Comparison of ENCODE assay signal across 10 mouse cellular contexts in the genomic region with DNA sequence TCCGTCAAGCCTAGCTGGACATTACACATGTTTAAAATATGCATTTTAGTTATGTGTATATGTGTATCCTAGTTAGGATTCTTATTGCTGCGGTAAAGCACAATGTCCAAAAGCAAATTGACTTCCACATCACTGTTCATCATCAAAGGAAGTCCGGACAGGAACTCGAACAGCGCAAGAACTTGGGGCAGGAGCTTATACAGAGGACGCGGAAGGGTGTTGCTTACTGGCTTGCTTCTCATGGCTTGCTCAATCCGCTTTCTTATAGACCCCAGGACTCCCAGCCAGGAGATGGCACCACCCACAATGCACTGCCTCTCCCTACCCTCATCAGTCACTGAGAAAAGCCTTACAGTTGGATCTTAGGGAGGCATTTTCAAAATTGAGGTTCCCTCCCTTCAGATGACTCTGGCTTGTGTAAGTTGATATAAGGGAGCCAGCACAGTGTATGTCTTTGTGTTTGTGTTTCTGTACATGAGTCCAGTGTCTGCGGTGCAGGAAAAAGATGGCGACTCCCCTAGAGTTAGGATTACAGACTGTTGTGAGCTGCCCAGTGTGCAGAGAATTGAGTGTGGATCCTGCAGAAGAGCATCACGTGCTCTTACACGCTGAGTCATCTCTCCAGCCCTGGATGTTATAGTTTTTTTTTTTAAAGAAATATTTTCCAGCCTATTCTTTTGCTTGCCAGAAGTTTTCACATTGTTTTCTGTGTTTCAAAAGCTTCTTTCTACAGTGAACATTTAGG.
A peak's percentile ranks its signal among the peaks of the same experiment; 100 is the strongest.
DNase-seq lines count a peak whose midpoint lies in the region; ATAC-seq and TF ChIP-seq lines count a peak whose summit lies in the region.
"Had no signal": no experiment of that assay in that cellular context is flagged by ENCODE, and none has a peak within 500 bp of the region (broad histone marks: within the 10 kb centered on the region; RNA-seq: fewer than 3 reads in every experiment).

No protein-coding gene starts in this region.

- no peak overlapping the region for H3K9ac ChIP-seq in heart, embryonic 15.5 days
- H3K9ac ChIP-seq in heart, embryonic 11.5 days (ENCODE audit: low read depth, low read length), result no peak overlapping the region
- H3K9ac ChIP-seq in lung, postnatal 0 days (replicated peaks; ENCODE audit: low read depth), result no peak overlapping the region

- ATAC-seq in heart, embryonic 15.5 days (replicated peaks; ENCODE audit: insufficient number of reproducible peaks, insufficient read depth, low FRiP score, low read depth), result no peak
- ATAC-seq in heart, embryonic 11.5 days (replicated peaks; ENCODE audit: insufficient number of reproducible peaks, low FRiP score, low TSS enrichment), result no peak
- ATAC-seq in lung, postnatal 0 days, result peak; percentile 59
- ATAC-seq in cerebellum, adult (ENCODE audit: insufficient number of reproducible peaks, low FRiP score, low TSS enrichment), result no peak
- ATAC-seq: hindbrain, postnatal 0 days had no signal

- TF ChIP-seq EP300 in lung, postnatal 0 days (IDR thresholded peaks at IDR 0.05), result no peak; the same call in 1 of the 2 replicates

- WGBS in heart, embryonic 15.5 days, result 80% methylated on average over 12 of the region's 12 CpGs
- 80% methylated on average over 12 of the region's 12 CpGs for WGBS in heart, embryonic 11.5 days (ENCODE audit: insufficient replicate concordance)
- 61% methylated on average over 12 of the region's 12 CpGs for WGBS in lung, postnatal 0 days
- 88% methylated on average over 12 of the region's 12 CpGs for WGBS in limb, embryonic 10.5 days

- peak overlapping the region; percentile 77 for H3K27ac ChIP-seq in heart, embryonic 15.5 days
- no peak overlapping the region for H3K27ac ChIP-seq in heart, embryonic 11.5 days (ENCODE audit: low read depth, low read length)
- no peak overlapping the region for H3K27ac ChIP-seq in lung, postnatal 0 days (ENCODE audit: low read length)
- H3K27ac ChIP-seq in limb, embryonic 10.5 days, result peak overlapping the region; percentile 91

- peaks cover 29% of the 10 kb centered on the region for H3K4me1 ChIP-seq in heart, embryonic 15.5 days (replicated peaks)
- H3K4me1 ChIP-seq in heart, embryonic 11.5 days (ENCODE audit: control insufficient read depth, insufficient read depth, low read length), result peaks cover 18% of the 10 kb centered on the region
- no peaks in the 10 kb centered on the region for H3K4me1 ChIP-seq in lung, postnatal 0 days (ENCODE audit: insufficient read depth, low read depth, low read length)
- H3K4me1 ChIP-seq in limb, embryonic 10.5 days, result peaks cover 54% of the 10 kb centered on the region

- no peak overlapping the region for H3K4me2 ChIP-seq in heart, embryonic 15.5 days
- H3K4me2 ChIP-seq in heart, embryonic 11.5 days, result no peak overlapping the region
- H3K4me2 ChIP-seq in lung, postnatal 0 days (replicated peaks; ENCODE audit: low read depth, low read length), result no peak overlapping the region

- TF ChIP-seq CTCF in lung, postnatal 0 days (IDR thresholded peaks at IDR 0.05), result peak; percentile 17; the same call in 1 of the 2 replicates

- no peaks in the 10 kb centered on the region for H3K36me3 ChIP-seq in heart, embryonic 15.5 days
- H3K36me3 ChIP-seq in heart, embryonic 11.5 days (ENCODE audit: control insufficient read depth, insufficient read depth, low read length), result no peaks in the 10 kb centered on the region
- no peaks in the 10 kb centered on the region for H3K36me3 ChIP-seq in lung, postnatal 0 days (ENCODE audit: insufficient read depth, low read length)
- H3K36me3 ChIP-seq in limb, embryonic 10.5 days, result no peaks in the 10 kb centered on the region

- H3K9me3 ChIP-seq in heart, embryonic 15.5 days (replicated peaks), result no peaks in the 10 kb centered on the region
- no peaks in the 10 kb centered on the region for H3K9me3 ChIP-seq in heart, embryonic 11.5 days (replicated peaks; ENCODE audit: control insufficient read depth, low read length)
- no peaks in the 10 kb centered on the region for H3K9me3 ChIP-seq in lung, postnatal 0 days (ENCODE audit: low read length)
- H3K9me3 ChIP-seq in limb, embryonic 10.5 days (replicated peaks), result no peaks in the 10 kb centered on the region

- H3K4me3 ChIP-seq in heart, embryonic 15.5 days, result no peak overlapping the region
- no peak overlapping the region for H3K4me3 ChIP-seq in heart, embryonic 11.5 days (ENCODE audit: low read depth, low read length)
- no peak overlapping the region for H3K4me3 ChIP-seq in lung, postnatal 0 days (ENCODE audit: low read depth, low read length)
- no peak overlapping the region for H3K4me3 ChIP-seq in limb, embryonic 10.5 days

- H3K27me3 ChIP-seq in heart, embryonic 15.5 days, result no peaks in the 10 kb centered on the region
- H3K27me3 ChIP-seq in heart, embryonic 11.5 days (ENCODE audit: control insufficient read depth, insufficient read depth, low read length), result no peaks in the 10 kb centered on the region
- no peaks in the 10 kb centered on the region for H3K27me3 ChIP-seq in lung, postnatal 0 days (replicated peaks; ENCODE audit: insufficient read depth, low read length)
- no peaks in the 10 kb centered on the region for H3K27me3 ChIP-seq in limb, embryonic 10.5 days (ENCODE audit: low read depth, poor library complexity, severe bottlenecking)

- peak; percentile 27 for DNase-seq in lung, postnatal 0 days (ENCODE audit: low spot score)
- no peak for DNase-seq in lung, postnatal 14 days
- no peak for DNase-seq in limb, embryonic 10.5 days (ENCODE audit: low spot score)
- no peak for DNase-seq in urinary bladder, adult 2 months (ENCODE audit: low spot score)
- DNase-seq: adrenal gland, postnatal 36 days; lung, postnatal 36 days had no signal

Comparison
In these comparisons a context has a peak if more than half of its experiments do, and no peak if none do; other contexts are left out.
1. H3K27ac ChIP-seq: peak in heart, embryonic 15.5 days (single experiment) and limb, embryonic 10.5 days (single experiment); none in heart, embryonic 11.5 days (single experiment) and lung, postnatal 0 days (single experiment).